Mouse (Mus musculus) midbrain, embryonic 13.5 days (tissue): ENCODE measurements around the gene Slc6a5. TPM values are rescaled to one million over a fixed set of nuclear protein-coding genes. Genes with fewer than 3 reads are reported as not detected.

ENCODE experiments used
- ATAC-seq: fragments of 200-750 bp; cut with Nextera tagmentation; 2 replicates; pipeline ENCODE4 v1.8.0; 2017; ENCODE audit warnings: mild to moderate bottlenecking, moderate TSS enrichment, moderate library complexity
- H3K27ac ChIP-seq: fragments of 300-500 bp; sonication (generic); 2 replicates; pipeline ENCODE4 v1.5.1; 2015; ENCODE audit warnings: inconsistent platforms, mild to moderate bottlenecking, moderate library complexity
- H3K27me3 ChIP-seq: fragments of 300-500 bp; sonication (generic); 2 replicates; pipeline ENCODE4 v1.6.1; 2015; ENCODE audit warnings: mild to moderate bottlenecking, inconsistent platforms
- H3K36me3 ChIP-seq: fragments of 300-500 bp; sonication (generic); 2 replicates; pipeline ENCODE4 v1.6.1; 2015; ENCODE audit warnings: mild to moderate bottlenecking, inconsistent platforms
- H3K4me1 ChIP-seq: fragments of 300-500 bp; sonication (generic); replicated peaks from 2 replicates; pipeline ENCODE4 v1.6.1; 2015; ENCODE audit warnings: inconsistent platforms
- H3K4me2 ChIP-seq: fragments of 300-500 bp; sonication (generic); replicated peaks from 2 replicates; pipeline ENCODE4 v1.6.1; 2015; ENCODE audit warnings: moderate library complexity, mild to moderate bottlenecking, inconsistent platforms
- H3K4me3 ChIP-seq: fragments of 300-500 bp; sonication (generic); replicated peaks from 2 replicates; pipeline ENCODE4 v1.5.1; 2015; ENCODE audit warnings: mild to moderate bottlenecking, inconsistent platforms
- H3K9ac ChIP-seq: fragments of 300-500 bp; sonication (generic); replicated peaks from 2 replicates; pipeline ENCODE4 v1.6.1; 2015; ENCODE audit warnings: mild to moderate bottlenecking, inconsistent platforms
- H3K9me3 ChIP-seq: fragments of 300-500 bp; sonication (generic); 2 replicates; pipeline ENCODE4 v1.6.1; 2016; ENCODE audit warnings: mild to moderate bottlenecking, inconsistent platforms
- WGBS: fragments of 180-500 bp; shearing (Covaris S2); methylation state at CpG from one replicate; pipeline ENCODE4 v1.1.7; 2015; 5-methylcytosine and 5-hydroxymethylcytosine counted together
- polyA plus RNA-seq: library from polyadenylated mRNA; unstranded; fragments of >200 nt; fragmentation: Nextera tagmentation; extraction: Ambion mirVana; gene quantifications from 2 replicates; pipeline ENCODE4 v1.2.1, GENCODE M21; 2015

Gene Slc6a5
- polyA plus RNA-seq, 1 experiment from 2014 or later, result 0.32 TPM

DNA sequence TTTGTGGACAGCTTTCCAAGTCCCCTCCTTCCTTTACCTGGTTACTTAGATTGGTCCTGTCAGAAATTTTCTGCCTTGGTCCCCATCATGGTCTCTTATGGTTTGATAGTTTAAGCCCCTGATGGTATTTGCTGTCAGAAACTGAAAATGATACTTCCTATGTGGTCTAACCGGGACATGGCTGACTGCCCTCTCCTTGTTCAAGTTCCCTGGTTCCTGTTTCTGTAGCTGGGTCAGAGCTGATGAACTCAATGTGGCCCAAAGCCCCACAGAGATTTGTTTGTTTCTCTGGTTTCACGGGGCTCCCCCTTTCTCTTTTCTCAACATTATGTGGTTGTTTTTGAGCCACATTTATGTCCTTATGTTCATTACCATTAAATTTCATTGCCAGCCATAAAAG, 95.3 kb downstream of the Slc6a5 start:
- H3K9ac ChIP-seq, result no peak overlapping the region
- H3K9me3 ChIP-seq, result no peaks in the 10 kb centered on the region
- 82% methylated on average over 2 of the region's 2 CpGs for WGBS
- H3K4me2 ChIP-seq, result no peak overlapping the region
- H3K36me3 ChIP-seq, result no peaks in the 10 kb centered on the region
- no peak for ATAC-seq
- H3K4me1 ChIP-seq, result no peaks in the 10 kb centered on the region
- no peak overlapping the region for H3K4me3 ChIP-seq
- no peak overlapping the region for H3K27ac ChIP-seq
- H3K27me3 ChIP-seq, result no peaks in the 10 kb centered on the region

Other genes with a start within 250 kb of the Slc6a5 start
- gene Htatip2, start 151.0 kb upstream of the Slc6a5 start, polyA plus RNA-seq, result 3.5 and 4.5 TPM in 2 replicates
- 50.6 and 54.2 TPM in 2 replicates for gene Prmt3, start 131.8 kb upstream of the Slc6a5 start, polyA plus RNA-seq
- gene Nell1, start 64.7 kb downstream of the Slc6a5 start, polyA plus RNA-seq, result 7.1 and 7.9 TPM in 2 replicates